Mouse (Mus musculus): ENCODE measurements around the gene Phlda3.

Phlda3 gene

GRCm38 (mm10) chr1:135760216-135760615 lies 5.7 kb upstream of the Phlda3 start:
- no peak for DNase-seq

- DNase-seq: no peak
Observed at GRCm38 (mm10) chr1:135761728-135762127, 4.2 kb upstream of the Phlda3 start.

- DNase-seq: no peak
Observed at GRCm38 (mm10) chr1:135763503-135764205, 2.3 kb upstream of the Phlda3 start.

- no peak for DNase-seq
Observed at GRCm38 (mm10) chr1:135764206-135764528, 1.8 kb upstream of the Phlda3 start.

GRCm38 (mm10) chr1:135766592-135767306 lies 830 bp downstream of the Phlda3 start:
- DNase-seq: no peak

- no peak for DNase-seq
Observed at GRCm38 (mm10) chr1:135767324-135767890, 1.5 kb downstream of the Phlda3 start.

GRCm38 (mm10) chr1:135768400-135768799 lies 2.5 kb downstream of the Phlda3 start:
- DNase-seq: no peak

- DNase-seq: no peak
Observed at GRCm38 (mm10) chr1:135770237-135770636, 4.3 kb downstream of the Phlda3 start.

GRCm38 (mm10) chr1:135770896-135771572 lies 5.1 kb downstream of the Phlda3 start:
- no peak for DNase-seq

- no peak for DNase-seq
Observed at GRCm38 (mm10) chr1:135771573-135771970, 5.7 kb downstream of the Phlda3 start.

GRCm38 (mm10) chr1:135776596-135776995 lies 10.7 kb downstream of the Phlda3 start:
- no peak for DNase-seq

GRCm38 (mm10) chr1:135777046-135777445 lies 11.1 kb downstream of the Phlda3 start:
- DNase-seq: no peak

GRCm38 (mm10) chr1:135778780-135779535 lies 13.0 kb downstream of the Phlda3 start, which contains the start of gene Tnni1:
Tnni1 (plus strand) TSS chr1:135779434.
- DNase-seq: no peak

- no peak for DNase-seq
Observed at GRCm38 (mm10) chr1:135780649-135781048, 14.7 kb downstream of the Phlda3 start.

GRCm38 (mm10) chr1:135781220-135781619 lies 15.3 kb downstream of the Phlda3 start:
- DNase-seq: peak; percentile 47

- no peak for DNase-seq
Observed at GRCm38 (mm10) chr1:135782816-135783215, 16.9 kb downstream of the Phlda3 start.

GRCm38 (mm10) chr1:135787799-135788198 lies 21.9 kb downstream of the Phlda3 start:
- peak; percentile 54 for DNase-seq

GRCm38 (mm10) chr1:135788708-135789107 lies 22.8 kb downstream of the Phlda3 start:
- DNase-seq: no peak

GRCm38 (mm10) chr1:135789815-135790214 lies 23.9 kb downstream of the Phlda3 start:
- DNase-seq: no peak

- DNase-seq: no peak
Observed at GRCm38 (mm10) chr1:135792143-135792939, 26.4 kb downstream of the Phlda3 start.

- DNase-seq: peak; percentile 80
Observed at GRCm38 (mm10) chr1:135793370-135794215, 27.7 kb downstream of the Phlda3 start.
